Mouse (Mus musculus) heart, embryonic 11.5 days (tissue): ENCODE measurements around the gene Dio3. TPM values are rescaled to one million over a fixed set of nuclear protein-coding genes. Genes with fewer than 3 reads are reported as not detected.
A peak's percentile ranks its signal among the peaks of the same experiment; 100 is the strongest.

Experiments used
- ATAC-seq: fragments of 200-750 bp; cut with Nextera tagmentation; replicated peaks from 2 replicates; pipeline ENCODE4 v1.8.0; 2017; ENCODE audit warnings: moderate library complexity; ENCODE audit not compliant: insufficient number of reproducible peaks, low FRiP score, low TSS enrichment
- H3K27ac ChIP-seq: fragments of 300-500 bp; sonication (generic); 2 replicates; pipeline ENCODE4 v1.5.1; 2014; ENCODE audit warnings: mild to moderate bottlenecking, low read depth, low read length
- H3K27me3 ChIP-seq: fragments of 300-500 bp; sonication (generic); 2 replicates; pipeline ENCODE4 v1.6.1; 2014; ENCODE audit warnings: mild to moderate bottlenecking, low read length, mixed read lengths; ENCODE audit not compliant: control insufficient read depth, insufficient read depth
- H3K36me3 ChIP-seq: fragments of 300-500 bp; sonication (generic); 2 replicates; pipeline ENCODE4 v1.6.1; 2014; ENCODE audit warnings: mild to moderate bottlenecking, low read length, moderate library complexity, mixed read lengths; ENCODE audit not compliant: control insufficient read depth, insufficient read depth
- H3K4me1 ChIP-seq: fragments of 300-500 bp; sonication (generic); 2 replicates; pipeline ENCODE4 v1.6.1; 2014; ENCODE audit warnings: low read length; ENCODE audit not compliant: control insufficient read depth, insufficient read depth
- H3K4me2 ChIP-seq: fragments of 300-500 bp; sonication (generic); 2 replicates; pipeline ENCODE4 v1.6.1; 2014; ENCODE audit warnings: mild to moderate bottlenecking, moderate library complexity
- H3K4me3 ChIP-seq: fragments of 300-500 bp; sonication (generic); 2 replicates; pipeline ENCODE4 v1.5.1; 2014; ENCODE audit warnings: low read depth, low read length
- H3K9ac ChIP-seq: fragments of 300-500 bp; sonication (generic); 2 replicates; pipeline ENCODE4 v1.6.1; 2014; ENCODE audit warnings: mild to moderate bottlenecking, low read depth, low read length, moderate library complexity
- H3K9me3 ChIP-seq: fragments of 300-500 bp; sonication (generic); replicated peaks from 2 replicates; pipeline ENCODE4 v1.6.1; 2016; ENCODE audit warnings: low read length; ENCODE audit not compliant: control insufficient read depth
- WGBS: fragments of 180-500 bp; shearing (Covaris S2); extraction: QIAGEN DNeasy Blood & Tissue Kit; methylation state at CpG from one replicate; pipeline ENCODE4 v1.1.7; 2014; ENCODE audit not compliant: insufficient replicate concordance; 5-methylcytosine and 5-hydroxymethylcytosine counted together
- polyA plus RNA-seq: library from polyadenylated mRNA; unstranded; fragments of >200 nt; fragmentation: Nextera tagmentation; extraction: Ambion mirVana; gene quantifications from 2 replicates; pipeline ENCODE4 v1.2.1, GENCODE M21; 2014

Gene Dio3
- polyA plus RNA-seq, 1 experiment from 2014 or later = not detected

DNA sequence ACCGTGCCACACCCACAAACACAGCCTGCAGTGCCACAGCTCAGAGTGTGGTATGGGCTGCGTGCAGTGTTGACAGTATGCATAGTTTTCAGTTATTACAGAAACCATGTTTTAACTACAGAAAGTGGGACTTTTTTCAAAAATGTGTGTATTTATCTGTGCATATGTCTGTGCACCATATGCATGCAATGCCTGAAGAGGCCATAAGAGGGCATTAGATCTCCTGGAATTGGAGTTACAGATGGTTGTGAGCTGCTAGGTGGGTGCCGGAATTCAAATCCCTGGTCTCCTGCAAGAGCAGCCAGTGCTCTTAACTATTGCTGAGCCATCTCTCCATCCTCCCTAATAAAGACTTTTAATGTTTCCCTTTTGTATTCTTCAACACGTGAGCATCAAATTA is 33.4 kb upstream of the Dio3 start:
- WGBS = 82% methylated on average over 4 of the region's 4 CpGs
- Histone ChIP-seq H3K27ac (no peak overlapping the region), H3K9ac (no peak overlapping the region), H3K9me3 (no peaks in the 10 kb centered on the region; the same call in 1 of the 2 replicates), H3K4me2 (no peak overlapping the region), H3K36me3 (no peaks in the 10 kb centered on the region), H3K4me1 (no peaks in the 10 kb centered on the region), H3K27me3 (no peaks in the 10 kb centered on the region), H3K4me3 (no peak overlapping the region)
- no peak for ATAC-seq

GRCm38 (mm10) chr12:110252163-110252575 is 26.7 kb upstream of the Dio3 start:
- H3K9me3 ChIP-seq = no peaks in the 10 kb centered on the region
- ATAC-seq = no peak; the same call in 1 of the 2 replicates
- no peak overlapping the region for H3K27ac ChIP-seq
- H3K9ac ChIP-seq = no peak overlapping the region
- no peak overlapping the region for H3K4me2 ChIP-seq
- H3K36me3 ChIP-seq = no peaks in the 10 kb centered on the region
- peaks cover 13% of the 10 kb centered on the region; the same call in 1 of the 2 replicates for H3K27me3 ChIP-seq
- H3K4me3 ChIP-seq = no peak overlapping the region
- 32% methylated on average over 10 of the region's 10 CpGs for WGBS
- no peaks in the 10 kb centered on the region for H3K4me1 ChIP-seq

- H3K9ac ChIP-seq = no peak overlapping the region
These were observed 23.1 kb upstream of the Dio3 start for GRCm38 (mm10) chr12:110255731-110256130.

GRCm38 (mm10) chr12:110256478-110257220 is 22.2 kb upstream of the Dio3 start:
- no peak overlapping the region for H3K4me2 ChIP-seq
- peaks cover 25% of the 10 kb centered on the region; the same call in 1 of the 2 replicates for H3K27me3 ChIP-seq
- no peak overlapping the region for H3K4me3 ChIP-seq
- H3K36me3 ChIP-seq = no peaks in the 10 kb centered on the region
- no peak overlapping the region for H3K9ac ChIP-seq
- 63% methylated on average over 14 of the region's 14 CpGs for WGBS
- H3K9me3 ChIP-seq = no peaks in the 10 kb centered on the region
- no peak overlapping the region for H3K27ac ChIP-seq
- H3K4me1 ChIP-seq = no peaks in the 10 kb centered on the region
- no peak for ATAC-seq

More at GRCm38 (mm10) chr12:110255731-110256130, 23.1 kb upstream of the Dio3 start:
- Histone ChIP-seq H3K36me3 (no peaks in the 10 kb centered on the region), H3K27me3 (peaks cover 19% of the 10 kb centered on the region; the same call in 1 of the 2 replicates), H3K9me3 (no peaks in the 10 kb centered on the region), H3K4me2 (no peak overlapping the region), H3K4me1 (no peaks in the 10 kb centered on the region), H3K27ac (no peak overlapping the region), H3K4me3 (no peak overlapping the region)
- 71% methylated on average over 10 of the region's 10 CpGs for WGBS
- ATAC-seq = no peak

DNA sequence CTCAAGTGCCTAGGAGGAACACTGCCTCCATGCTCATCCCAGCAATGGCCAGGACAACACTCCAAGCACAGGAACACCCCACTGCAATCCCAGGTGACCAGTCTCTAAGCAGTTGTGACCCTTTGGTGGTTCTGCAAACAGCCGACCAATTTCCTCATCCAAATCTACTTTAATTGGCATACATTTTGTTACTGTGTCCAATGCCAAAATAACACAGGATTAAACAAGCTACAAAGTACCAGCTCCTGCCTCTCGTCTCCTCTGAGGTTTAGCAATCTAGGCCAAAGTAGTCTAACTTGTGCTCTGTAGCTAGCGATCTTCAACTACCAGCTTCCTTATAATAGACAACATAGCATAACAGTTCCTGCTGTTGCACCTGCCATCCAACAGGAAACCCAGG is 10.6 kb upstream of the Dio3 start:
- Histone ChIP-seq H3K27ac (no peak overlapping the region), H3K4me3 (no peak overlapping the region), H3K9ac (no peak overlapping the region), H3K4me1 (no peaks in the 10 kb centered on the region), H3K9me3 (no peaks in the 10 kb centered on the region), H3K4me2 (no peak overlapping the region), H3K36me3 (no peaks in the 10 kb centered on the region), H3K27me3 (peaks cover 38% of the 10 kb centered on the region)
- no peak for ATAC-seq
- 75% methylated on average over 3 of the region's 3 CpGs for WGBS

DNA sequence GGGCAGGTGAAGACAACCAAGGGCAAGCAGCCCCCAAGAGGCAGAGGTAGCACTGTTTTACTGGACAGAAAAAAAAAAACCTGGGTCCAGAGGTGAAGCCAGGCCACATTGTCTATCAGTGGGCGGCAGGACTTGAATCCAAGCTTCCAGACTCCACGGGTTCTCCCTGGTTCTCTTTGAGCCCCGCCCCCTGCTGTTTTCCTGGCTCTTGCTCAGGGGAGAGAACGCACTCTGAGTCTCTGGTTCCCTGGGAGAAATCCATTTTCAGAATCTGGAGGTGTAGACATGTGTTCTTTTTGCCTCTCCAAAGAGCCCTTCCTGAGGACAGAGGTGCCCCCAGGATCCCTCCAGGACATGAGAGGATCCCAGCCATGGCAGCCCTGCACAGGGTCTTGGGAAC is 9.2 kb upstream of the Dio3 start:
- H3K27me3 ChIP-seq = peaks cover 50% of the 10 kb centered on the region

DNA sequence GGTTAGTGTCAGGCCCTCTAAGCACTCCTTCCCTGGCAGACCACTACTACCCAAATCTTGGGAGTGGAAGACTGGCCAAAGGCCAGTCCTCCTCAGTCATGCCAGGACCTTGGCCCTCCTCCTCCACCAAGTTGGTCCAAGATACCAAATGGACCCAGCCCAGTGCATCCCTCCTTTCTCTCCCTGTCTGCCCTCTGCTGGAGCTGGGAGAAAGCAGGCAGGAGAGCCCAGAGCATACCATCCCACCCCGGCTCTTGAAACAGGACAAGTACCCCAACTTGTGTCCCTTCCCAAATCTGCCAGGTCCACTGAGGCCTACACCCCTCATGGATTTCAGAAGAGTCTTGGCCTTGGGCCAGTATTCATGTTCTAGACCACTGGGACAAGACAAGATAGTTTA is 2.8 kb upstream of the Dio3 start:
- ATAC-seq = no peak
- H3K9ac ChIP-seq = no peak overlapping the region
- no peaks in the 10 kb centered on the region for H3K4me1 ChIP-seq
- H3K36me3 ChIP-seq = no peaks in the 10 kb centered on the region
- 69% methylated on average over 1 of the region's 1 CpGs for WGBS
- no peak overlapping the region for H3K27ac ChIP-seq
- H3K27me3 ChIP-seq = peaks cover 85% of the 10 kb centered on the region
- no peaks in the 10 kb centered on the region for H3K9me3 ChIP-seq
- H3K4me2 ChIP-seq = no peak overlapping the region
- H3K4me3 ChIP-seq = no peak overlapping the region

More for the DNA sequence above, 9.2 kb upstream of the Dio3 start:
- no peak overlapping the region for H3K9ac ChIP-seq
- no peaks in the 10 kb centered on the region for H3K36me3 ChIP-seq
- no peak overlapping the region for H3K4me3 ChIP-seq
- H3K27ac ChIP-seq = no peak overlapping the region
- H3K9me3 ChIP-seq = no peaks in the 10 kb centered on the region
- no peaks in the 10 kb centered on the region for H3K4me1 ChIP-seq
- no peak for ATAC-seq
- H3K4me2 ChIP-seq = no peak overlapping the region
- WGBS = 61% methylated on average over 4 of the region's 4 CpGs

- no peaks in the 10 kb centered on the region for H3K4me1 ChIP-seq
- H3K36me3 ChIP-seq = no peaks in the 10 kb centered on the region
- peak overlapping the region; percentile 34 for H3K4me3 ChIP-seq
- H3K27ac ChIP-seq = no peak overlapping the region
- H3K4me2 ChIP-seq = peak overlapping the region; percentile 68
- H3K27me3 ChIP-seq = peaks cover 95% of the 10 kb centered on the region
- ATAC-seq = no peak
- WGBS = 2% methylated on average over 33 of the region's 33 CpGs
- no peaks in the 10 kb centered on the region for H3K9me3 ChIP-seq
- no peak overlapping the region for H3K9ac ChIP-seq
These were observed 1.5 kb upstream of the Dio3 start for GRCm38 (mm10) chr12:110277259-110277964.
